Mouse (Mus musculus): ENCODE measurements around the gene Hoxc6.

- TF ChIP-seq MAFK (IDR thresholded peaks at IDR 0.05; ENCODE audit: insufficient read depth, low read depth, low read length): no peak
- TF ChIP-seq HCFC1 (IDR thresholded peaks at IDR 0.05; ENCODE audit: borderline replicate concordance, insufficient read depth, low read length): no peak
- TF ChIP-seq ZNF384 (IDR thresholded peaks at IDR 0.05; ENCODE audit: low read depth, low read length): no peak
These were observed 37.5 kb downstream of the Hoxc6 start for GRCm38 (mm10) chr15:103035548-103035881.

Measured in ES-E14 (cell line).